Comparison of ENCODE assay signal across 9 mouse cellular contexts in the genomic region with DNA sequence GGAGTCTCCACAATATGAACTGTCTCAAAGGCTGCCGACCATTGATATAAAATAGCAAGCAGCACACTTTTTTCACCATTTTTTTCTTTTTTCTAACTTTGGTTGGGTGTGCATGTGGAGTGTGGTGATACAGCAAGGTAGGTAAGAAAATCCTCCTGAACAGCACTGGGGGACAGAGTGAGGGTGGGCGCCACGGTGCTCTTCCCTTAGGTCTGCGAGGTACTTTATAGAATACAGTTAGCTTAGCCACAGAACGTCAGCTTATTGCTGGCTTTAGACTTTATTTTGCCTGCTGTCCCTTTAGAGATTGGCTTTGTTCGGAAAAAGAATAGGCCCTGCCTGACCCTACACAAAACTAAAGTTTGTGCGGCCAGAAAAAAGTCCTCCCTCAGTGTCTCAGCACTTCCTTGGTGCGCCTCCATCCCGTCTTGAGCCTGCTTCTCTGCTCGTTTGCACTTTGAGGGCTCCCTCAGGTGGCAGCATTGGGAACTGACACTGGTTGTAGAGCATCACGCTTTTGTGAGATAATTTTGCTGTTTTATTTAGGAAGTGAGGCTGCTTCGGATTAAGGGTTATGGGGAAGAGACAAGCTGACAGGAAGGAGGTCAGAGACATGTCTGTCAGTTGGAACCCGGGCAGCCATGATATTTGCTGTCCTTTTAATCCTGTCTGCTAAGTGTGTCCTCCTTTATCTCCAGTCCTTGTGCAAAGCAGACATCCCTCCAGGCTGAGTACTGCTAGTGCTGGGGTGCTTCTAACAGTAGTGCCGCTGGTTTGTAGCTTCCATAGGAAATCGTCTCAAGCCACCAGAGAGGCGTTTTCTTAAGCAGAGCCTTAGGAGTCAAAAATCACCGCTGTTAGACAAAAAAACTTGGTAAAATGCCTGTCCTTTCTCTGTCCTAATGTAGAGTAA. TPM values are rescaled to one million over a fixed set of nuclear protein-coding genes. Genes with fewer than 3 reads are reported as not detected.
DNase-seq lines count a peak whose midpoint lies in the region; ATAC-seq lines count a peak whose summit lies in the region.
"Had no signal": no experiment of that assay in that cellular context is flagged by ENCODE, and none has a peak within 500 bp of the region (broad histone marks: within the 10 kb centered on the region; RNA-seq: fewer than 3 reads in every experiment).

No protein-coding gene starts in this region.

- H3K9ac ChIP-seq in forebrain, embryonic 12.5 days: no peak overlapping the region
- H3K9ac ChIP-seq: lung, embryonic 15.5 days had no signal

- intact Hi-C loops in heart, postnatal 36 days (cut with DNase I): loop anchor here (1.0 to 2.0 kb wide), 2 partner anchors 196 to 344 kb away; no protein-coding TSS in a partner anchor

- WGBS in forebrain, embryonic 12.5 days: 39% methylated on average over 17 of the region's 17 CpGs

- no peaks in the 10 kb centered on the region; the same call in 1 of the 2 replicates for H3K4me1 ChIP-seq in forebrain, embryonic 12.5 days
- H3K4me1 ChIP-seq in megakaryocyte, embryonic 14.5 days: peaks cover 34% of the 10 kb centered on the region

- DNase-seq in MEL-GATA-1-ER (ENCODE audit: extremely low read depth, low read depth): peak; percentile 77
- DNase-seq in c-Kit-positive CD71-positive TER-119-negative erythroid progenitor cells, embryonic 14.5 days (ENCODE audit: low read depth): peak; percentile 67
- DNase-seq in heart, postnatal 36 days: peak; percentile 71 to 82
- peak; percentile 67 to 94 for DNase-seq in layer of hippocampus, postnatal 25 days (ENCODE audit: extremely low spot score in 1 of 2, low spot score in 1 of 2)
- peak; percentile 89 to 90 for DNase-seq in right cerebral cortex, adult 2 months (ENCODE audit: low spot score in 2 of 2)
- DNase-seq in urinary bladder, postnatal 14 days (ENCODE audit: low spot score): peak; percentile 87

- H3K27me3 ChIP-seq in forebrain, embryonic 12.5 days: no peaks in the 10 kb centered on the region
- no peaks in the 10 kb centered on the region for H3K27me3 ChIP-seq in megakaryocyte, embryonic 14.5 days (replicated peaks)
- H3K27me3 ChIP-seq: lung, embryonic 15.5 days had no signal

- no peak overlapping the region for H3K4me2 ChIP-seq in forebrain, embryonic 12.5 days
- H3K4me2 ChIP-seq: lung, embryonic 15.5 days had no signal

- H3K36me3 ChIP-seq in forebrain, embryonic 12.5 days (replicated peaks): 0 out of 2 replicates have a peak, but pooled peaks cover 15% of the 10 kb centered on the region
- peaks cover 65% of the 10 kb centered on the region for H3K36me3 ChIP-seq in megakaryocyte, embryonic 14.5 days (replicated peaks; ENCODE audit: low read length)

- ATAC-seq in forebrain, embryonic 12.5 days (ENCODE audit: low FRiP score): 0 out of 2 replicates have a peak, but pooled peaks have one; percentile 55

- no peak overlapping the region for H3K4me3 ChIP-seq in forebrain, embryonic 12.5 days (replicated peaks)
- peak overlapping the region; percentile 57 for H3K4me3 ChIP-seq in megakaryocyte, embryonic 14.5 days (replicated peaks)
- H3K4me3 ChIP-seq: lung, embryonic 15.5 days had no signal

- no peak overlapping the region for H3K27ac ChIP-seq in forebrain, embryonic 12.5 days
- H3K27ac ChIP-seq: lung, embryonic 15.5 days had no signal

- no peaks in the 10 kb centered on the region for H3K9me3 ChIP-seq in forebrain, embryonic 12.5 days
- no peaks in the 10 kb centered on the region for H3K9me3 ChIP-seq in megakaryocyte, embryonic 14.5 days
- H3K9me3 ChIP-seq: lung, embryonic 15.5 days had no signal

RNA-seq across cellular contexts. Expression of gene Rtn4ip1, which starts 17.3 kb away (rescaled TPM):
- 20.3 and 21.0 TPM in 2 replicates for polyA plus RNA-seq in forebrain, embryonic 12.5 days (2016; fragmentation: Nextera tagmentation; extraction: Ambion mirVana)
- 10 to 100 TPM; 58.5 to 65.3 TPM for total RNA-seq in heart, postnatal 36 days (2021)
- 10 to 100 TPM; 13.5 to 13.6 TPM for total RNA-seq in layer of hippocampus, postnatal 25 days (2021)
- polyA plus RNA-seq in megakaryocyte, embryonic 14.5 days (2012; ENCODE audit: insufficient read depth, low replicate concordance): 2.1 TPM in 1 of 2 replicates, not detected in the other

RNA-seq across cellular contexts. Expression of gene Qrsl1, which starts 17.4 kb away (rescaled TPM):
- 25.3 and 26.8 TPM in 2 replicates for polyA plus RNA-seq in forebrain, embryonic 12.5 days (2016; fragmentation: Nextera tagmentation; extraction: Ambion mirVana)
- total RNA-seq in heart, postnatal 36 days (2021): 10 to 100 TPM; 24.8 to 27.1 TPM
- 10 to 100 TPM; 15.8 to 16.8 TPM for total RNA-seq in layer of hippocampus, postnatal 25 days (2021)
- polyA plus RNA-seq in megakaryocyte, embryonic 14.5 days (2012; ENCODE audit: insufficient read depth, low replicate concordance): 1.9 TPM in 1 of 2 replicates, not detected in the other

Comparison
In these comparisons a context has a peak if more than half of its experiments do, and no peak if none do; other contexts are left out.
1. RNA of gene Rtn4ip1, which starts 17.3 kb away (total RNA-seq): 58.5 to 65.3 TPM in heart, postnatal 36 days; 13.5 to 13.6 TPM in layer of hippocampus, postnatal 25 days; every median in the first group is over 4 times any median in the second.
2. Peak in every context shown above with its lines, with median percentiles within 50 percentile points of each other: DNase-seq.